Mouse (Mus musculus) lung, adult 2 months (tissue): ENCODE results near the gene Arl9.
A peak's percentile ranks its signal among the peaks of the same experiment; 100 is the strongest.

Experiments used
- CTCF ChIP-seq: fragments of 200-500 bp; IDR thresholded peaks from 2 replicates; pipeline ENCODE4 v1.5.1; 2011; ENCODE audit warnings: mild to moderate bottlenecking, low read length, control low read depth; ENCODE audit not compliant: insufficient read depth
- POLR2A ChIP-seq: fragments of 200-500 bp; IDR thresholded peaks from 2 replicates; pipeline ENCODE4 v1.6.1; 2011; ENCODE audit warnings: low read depth, mild to moderate bottlenecking, control low read depth, low read length, borderline replicate concordance; ENCODE audit errors: extremely low read depth

GRCm38 (mm10) chr5:76964651-76965050, 39.2 kb upstream of the Arl9 start:
- TF ChIP-seq CTCF (peak; percentile 42), POLR2A (no peak)
